Mouse (Mus musculus) G1E (cell line): ENCODE measurements at regions not wholly inside any gene's neighbourhood (a gene's known extent, or its start where the extent isn't known, plus 50 kb on each side); places are given as distances from the start of the nearest gene placed in this dataset.

Experiments
- CTCF ChIP-seq: IDR thresholded peaks from 2 replicates; pipeline ENCODE4 v1.5.1; 2012; ENCODE audit warnings: low read depth, low read length, inconsistent platforms, mixed read lengths
- GATA2 ChIP-seq: IDR thresholded peaks from 2 replicates; pipeline ENCODE4 v1.6.1; 2012; ENCODE audit warnings: low read depth, low read length, inconsistent platforms, borderline replicate concordance
- POLR2AphosphoS5 ChIP-seq: IDR thresholded peaks from 2 replicates; pipeline ENCODE4 v1.6.1; 2012; ENCODE audit warnings: low read depth, low read length, inconsistent platforms; ENCODE audit not compliant: insufficient replicate concordance

- TF ChIP-seq CTCF (no peak), GATA2 (no peak), POLR2AphosphoS5 (no peak)
These were observed 51.0 kb upstream of the Tmem189 start for GRCm38 (mm10) chr2:167740516-167741189.
